Comparison of ENCODE assay signal across 9 mouse cellular contexts in the genomic region with DNA sequence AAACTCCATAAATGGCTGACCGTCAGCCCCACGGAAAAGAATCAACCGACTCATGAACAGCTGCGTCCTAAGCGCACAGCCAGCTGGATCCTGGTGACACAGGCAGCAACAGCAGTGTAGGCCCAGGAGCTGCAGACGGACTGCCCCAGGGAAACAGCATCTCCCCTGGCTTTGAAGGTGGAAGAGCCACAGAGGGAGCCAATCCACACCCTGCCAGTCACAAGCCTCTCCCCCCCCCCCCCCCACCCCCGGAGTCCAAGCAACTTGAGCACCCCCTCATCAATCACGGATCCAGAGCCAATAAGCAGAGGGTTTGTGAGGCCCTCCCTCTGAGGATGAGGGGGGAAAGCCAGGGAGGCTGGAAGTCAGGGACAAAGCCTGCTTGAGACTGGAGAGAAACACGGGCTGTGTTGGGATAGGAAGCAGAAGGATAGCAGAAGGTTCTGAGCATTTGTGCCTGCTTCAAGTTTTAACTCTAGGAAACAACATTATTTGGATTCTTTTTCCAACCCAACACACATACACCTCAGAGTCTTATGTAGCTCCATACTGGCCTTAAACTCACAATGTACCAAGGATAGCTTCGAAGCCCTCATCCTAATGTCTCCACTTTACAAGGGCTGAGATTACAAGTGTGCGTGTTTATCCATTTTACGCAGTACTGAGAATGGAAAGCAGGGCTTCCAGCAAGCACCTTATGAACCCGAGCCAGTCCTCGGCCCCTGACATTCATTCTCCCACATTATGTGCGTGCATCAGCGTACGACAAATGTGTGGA. TPM values are rescaled to one million over a fixed set of nuclear protein-coding genes. Genes with fewer than 3 reads are reported as not detected.
A peak's percentile ranks its signal among the peaks of the same experiment; 100 is the strongest.
DNase-seq lines count a peak whose midpoint lies in the region; ATAC-seq and TF ChIP-seq lines count a peak whose summit lies in the region.
"Had no signal": no experiment of that assay in that cellular context is flagged by ENCODE, and none has a peak within 500 bp of the region (broad histone marks: within the 10 kb centered on the region; RNA-seq: fewer than 3 reads in every experiment).

No protein-coding gene starts in this region.

- no peak overlapping the region; the same call in 1 of the 2 replicates for H3K27ac ChIP-seq in embryonic facial prominence, embryonic 13.5 days
- H3K27ac ChIP-seq in gastrocnemius, adult 2 months: 0 out of 2 replicates have a peak overlapping the region, but pooled peaks have one; percentile 12
- no peak overlapping the region for H3K27ac ChIP-seq in hindbrain, embryonic 15.5 days (replicated peaks)
- no peak overlapping the region for H3K27ac ChIP-seq in neural tube, embryonic 14.5 days (ENCODE audit: low read depth, low read length)
- H3K27ac ChIP-seq: liver, embryonic 15.5 days had no signal

- intact Hi-C loops in gastrocnemius, adult 2 months (cut with DNase I): no loop called here
- intact Hi-C loops in left cerebral cortex, postnatal 10 days (cut with DNase I): no loop called here

- 0 out of 2 replicates have a peak, but pooled peaks have one; percentile 48 for ATAC-seq in embryonic facial prominence, embryonic 13.5 days (ENCODE audit: insufficient number of reproducible peaks, insufficient read depth, low FRiP score, low TSS enrichment, low read depth)
- ATAC-seq in hindbrain, embryonic 15.5 days (ENCODE audit: low FRiP score, low read depth): peak; percentile 71; the same call in 1 of the 2 replicates
- ATAC-seq in neural tube, embryonic 14.5 days (ENCODE audit: low read depth): peak; percentile 86
- ATAC-seq in cerebellum, adult (ENCODE audit: insufficient number of reproducible peaks, low FRiP score, low TSS enrichment): no peak

- H3K4me3 ChIP-seq in embryonic facial prominence, embryonic 13.5 days: no peak overlapping the region
- no peak overlapping the region for H3K4me3 ChIP-seq in gastrocnemius, adult 2 months
- H3K4me3 ChIP-seq in hindbrain, embryonic 15.5 days: no peak overlapping the region
- H3K4me3 ChIP-seq in neural tube, embryonic 14.5 days (ENCODE audit: low read depth, low read length): no peak overlapping the region
- H3K4me3 ChIP-seq: liver, embryonic 15.5 days had no signal

- H3K9ac ChIP-seq in embryonic facial prominence, embryonic 13.5 days: no peak overlapping the region
- H3K9ac ChIP-seq in hindbrain, embryonic 15.5 days: no peak overlapping the region
- H3K9ac ChIP-seq in neural tube, embryonic 14.5 days (replicated peaks; ENCODE audit: low read depth, low read length): no peak overlapping the region
- H3K9ac ChIP-seq: liver, embryonic 15.5 days had no signal

- peak overlapping the region; percentile 30 for H3K4me2 ChIP-seq in embryonic facial prominence, embryonic 13.5 days
- H3K4me2 ChIP-seq in hindbrain, embryonic 15.5 days: no peak overlapping the region
- H3K4me2 ChIP-seq in neural tube, embryonic 14.5 days (ENCODE audit: low read depth, low read length): no peak overlapping the region
- H3K4me2 ChIP-seq: liver, embryonic 15.5 days had no signal

- no peak for TF ChIP-seq CTCF in gastrocnemius, adult 2 months (IDR thresholded peaks at IDR 0.05)

- WGBS in embryonic facial prominence, embryonic 13.5 days: 49% methylated on average over 17 of the region's 17 CpGs
- 40% methylated on average over 17 of the region's 17 CpGs for WGBS in hindbrain, embryonic 15.5 days
- 45% methylated on average over 16 of the region's 17 CpGs for WGBS in neural tube, embryonic 14.5 days

- H3K36me3 ChIP-seq in embryonic facial prominence, embryonic 13.5 days: no peaks in the 10 kb centered on the region
- H3K36me3 ChIP-seq in hindbrain, embryonic 15.5 days: no peaks in the 10 kb centered on the region
- H3K36me3 ChIP-seq in neural tube, embryonic 14.5 days (ENCODE audit: control insufficient read depth, insufficient read depth, low read length): no peaks in the 10 kb centered on the region
- H3K36me3 ChIP-seq: liver, embryonic 15.5 days had no signal

- no peaks in the 10 kb centered on the region for H3K9me3 ChIP-seq in embryonic facial prominence, embryonic 13.5 days
- H3K9me3 ChIP-seq in hindbrain, embryonic 15.5 days: no peaks in the 10 kb centered on the region
- H3K9me3 ChIP-seq in neural tube, embryonic 14.5 days (ENCODE audit: control insufficient read depth, low read length): no peaks in the 10 kb centered on the region
- H3K9me3 ChIP-seq: liver, embryonic 15.5 days had no signal

- peak; percentile 65 for DNase-seq in gastrocnemius, adult 2 months
- DNase-seq in adrenal gland, postnatal 25 days: no peak
- DNase-seq in left cerebral cortex, postnatal 10 days (ENCODE audit: extremely low spot score in 1 of 2, low spot score in 2 of 2): no peak

- peaks cover 17% of the 10 kb centered on the region for H3K4me1 ChIP-seq in embryonic facial prominence, embryonic 13.5 days
- no peaks in the 10 kb centered on the region for H3K4me1 ChIP-seq in hindbrain, embryonic 15.5 days (replicated peaks)
- H3K4me1 ChIP-seq in neural tube, embryonic 14.5 days (ENCODE audit: control insufficient read depth, insufficient read depth, low read length): no peaks in the 10 kb centered on the region
- H3K4me1 ChIP-seq: liver, embryonic 15.5 days had no signal

- H3K27me3 ChIP-seq in embryonic facial prominence, embryonic 13.5 days: no peaks in the 10 kb centered on the region
- H3K27me3 ChIP-seq in hindbrain, embryonic 15.5 days: no peaks in the 10 kb centered on the region
- H3K27me3 ChIP-seq in neural tube, embryonic 14.5 days (ENCODE audit: control insufficient read depth, insufficient read depth, low read length): no peaks in the 10 kb centered on the region
- H3K27me3 ChIP-seq: liver, embryonic 15.5 days had no signal

RNA-seq across cellular contexts. Expression of gene Ccdc81, which starts 46.8 kb away (rescaled TPM):
- 0.23 and 0.31 TPM in 2 replicates for polyA plus RNA-seq in embryonic facial prominence, embryonic 13.5 days (2015; fragmentation: Nextera tagmentation; extraction: Ambion mirVana)
- total RNA-seq in gastrocnemius, adult 2 months (2021): not detected
- 1.1 TPM in 2 replicates for polyA plus RNA-seq in hindbrain, embryonic 15.5 days (2015; fragmentation: Nextera tagmentation; extraction: Ambion mirVana)
- 0.52 and 0.66 TPM in 2 replicates for polyA plus RNA-seq in neural tube, embryonic 14.5 days (2014; fragmentation: Nextera tagmentation; extraction: Ambion mirVana)
- total RNA-seq in adrenal gland, postnatal 25 days (2021): not detected in 2 replicates
- total RNA-seq in left cerebral cortex, postnatal 10 days (2021): under 1 TPM; 0.24 to 0.32 TPM
- polyA plus RNA-seq: heart, postnatal 0 days; liver, embryonic 15.5 days had no signal
